Mouse (Mus musculus) thymus, adult 2 months (tissue): ENCODE measurements around the gene Fam118a.

Source experiments
- CTCF ChIP-seq: fragments of 200-500 bp; IDR thresholded peaks from 2 replicates; pipeline ENCODE4 v1.5.1; 2012; ENCODE audit warnings: mild to moderate bottlenecking, control low read depth, low read length, moderate library complexity, borderline replicate concordance; ENCODE audit not compliant: control insufficient read depth, poor library complexity, insufficient read depth; ENCODE audit errors: extremely low read depth
- POLR2A ChIP-seq: fragments of 200-500 bp; IDR thresholded peaks from 2 replicates; pipeline ENCODE4 v1.6.1; 2012; ENCODE audit warnings: mild to moderate bottlenecking, low read length, control low read depth, moderate library complexity; ENCODE audit not compliant: control insufficient read depth, poor library complexity, insufficient read depth; ENCODE audit errors: extremely low read depth

GRCm38 (mm10) chr15:85070561-85070960, 41.8 kb downstream of the Fam118a start:
- TF ChIP-seq POLR2A: no peak
- no peak for TF ChIP-seq CTCF
